Mouse (Mus musculus): ENCODE data around the gene Smarcd3.

DNA sequence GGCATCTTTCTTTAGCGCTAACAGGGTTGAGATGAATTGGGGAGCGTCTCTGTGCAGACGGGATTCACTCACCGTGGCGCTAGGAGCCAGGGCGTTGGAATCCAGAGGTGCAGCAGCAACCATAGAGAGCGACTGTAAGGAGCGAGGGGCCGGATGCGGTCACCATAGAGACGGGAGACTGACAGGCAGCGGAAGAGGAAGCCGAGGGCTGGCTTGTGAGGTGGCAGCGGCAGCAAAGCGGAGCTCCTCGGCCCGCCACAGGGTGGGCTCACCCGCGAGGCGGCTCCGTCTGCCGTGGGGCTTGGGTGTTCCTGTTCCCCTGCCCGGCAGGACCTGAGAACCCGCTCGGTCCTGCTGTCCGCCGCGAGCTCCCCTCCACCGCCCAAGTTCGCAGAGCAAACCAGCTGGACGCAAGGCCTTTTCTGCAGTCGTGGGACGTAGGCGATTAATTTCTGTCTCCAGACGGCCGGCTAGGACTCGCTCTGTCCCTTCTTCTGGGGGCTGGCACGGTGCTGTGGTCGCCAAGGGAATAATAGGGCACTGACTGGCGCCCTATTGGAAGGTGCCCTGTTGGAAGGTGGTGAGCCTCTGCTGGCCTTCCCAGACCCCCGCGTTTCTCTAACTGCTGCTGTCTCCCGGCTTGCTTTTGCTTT is 37.5 kb downstream of the Smarcd3 start, which contains the start of gene Chpf2:
- TF ChIP-seq CTCF (IDR thresholded peaks at IDR 0.05; ENCODE audit: low read depth, low read length) = no peak
- TF ChIP-seq TAL1 (conservative IDR thresholded peaks at IDR 0.05; ENCODE audit: low read depth, low read length) = no peak
- TF ChIP-seq GATA1 (IDR thresholded peaks at IDR 0.05; ENCODE audit: borderline replicate concordance, low read length) = no peak
- TF ChIP-seq GATA2 (IDR thresholded peaks at IDR 0.05; ENCODE audit: borderline replicate concordance, low read depth, low read length) = no peak
- TF ChIP-seq POLR2AphosphoS5 (IDR thresholded peaks at IDR 0.05; ENCODE audit: insufficient replicate concordance, low read depth, low read length) = no peak
